Mouse (Mus musculus): Measurements from ENCODE around the gene Palld.

Palld gene

GRCm38 (mm10) chr8:61555343-61555742 lies 347.1 kb downstream of the Palld start:
- DNase-seq (ENCODE audit: low spot score) = no peak

GRCm38 (mm10) chr8:61552755-61553402 lies 349.6 kb downstream of the Palld start:
- DNase-seq (ENCODE audit: low spot score) = no peak

GRCm38 (mm10) chr8:61552221-61552620 lies 350.3 kb downstream of the Palld start:
- no peak for DNase-seq (ENCODE audit: low spot score)

GRCm38 (mm10) chr8:61550006-61550748 lies 352.3 kb downstream of the Palld start:
- DNase-seq (ENCODE audit: low spot score) = no peak

GRCm38 (mm10) chr8:61549585-61549984 lies 352.9 kb downstream of the Palld start:
- DNase-seq (ENCODE audit: low spot score) = no peak

- DNase-seq (ENCODE audit: low spot score) = peak; percentile 97
Measured at GRCm38 (mm10) chr8:61539828-61540500, 362.5 kb downstream of the Palld start.

GRCm38 (mm10) chr8:61537471-61537870 lies 365.0 kb downstream of the Palld start:
- DNase-seq (ENCODE audit: low spot score) = no peak

- peak; percentile 42 for DNase-seq (ENCODE audit: low spot score)
Measured at GRCm38 (mm10) chr8:61535472-61535871, 367.0 kb downstream of the Palld start.

- no peak for DNase-seq (ENCODE audit: low spot score)
Measured at GRCm38 (mm10) chr8:61533356-61533926, 369.0 kb downstream of the Palld start.

GRCm38 (mm10) chr8:61532831-61533230 lies 369.7 kb downstream of the Palld start:
- no peak for DNase-seq (ENCODE audit: low spot score)

- peak; percentile 28 for DNase-seq (ENCODE audit: low spot score)
Measured at GRCm38 (mm10) chr8:61531944-61532795, 370.3 kb downstream of the Palld start.

- DNase-seq (ENCODE audit: low spot score) = no peak
Measured at GRCm38 (mm10) chr8:61528642-61529041, 373.8 kb downstream of the Palld start.

- no peak for DNase-seq (ENCODE audit: low spot score)
Measured at GRCm38 (mm10) chr8:61528197-61528596, 374.3 kb downstream of the Palld start.

- no peak for DNase-seq (ENCODE audit: low spot score)
Measured at GRCm38 (mm10) chr8:61527037-61527436, 375.5 kb downstream of the Palld start.

- peak; percentile 71 for DNase-seq (ENCODE audit: low spot score)
Measured at GRCm38 (mm10) chr8:61522132-61522531, 380.4 kb downstream of the Palld start.

- peak; percentile 14 for DNase-seq (ENCODE audit: low spot score)
Measured at GRCm38 (mm10) chr8:61517502-61518185, 384.8 kb downstream of the Palld start.

- DNase-seq (ENCODE audit: low spot score) = peak; percentile 49
Measured at GRCm38 (mm10) chr8:61516745-61517501, 385.6 kb downstream of the Palld start.

GRCm38 (mm10) chr8:61515931-61516744 lies 386.4 kb downstream of the Palld start:
- DNase-seq (ENCODE audit: low spot score) = peak; percentile 92
